Mouse (Mus musculus): Measurements from ENCODE around the gene Elk1. TPM values are rescaled to one million over a fixed set of nuclear protein-coding genes. Genes with fewer than 3 reads are reported as not detected.

The Elk1 gene
- 10 to 100 TPM; 84.6 to 91.5 TPM for total RNA-seq (2021)
- long read RNA-seq, experiment 1, transcript Elk1-201 (6 exons, 3,548 nt): major isoform, 15 of 36 reads
- long read RNA-seq, experiment 1, partial matches to known transcripts: 5 of 36 reads
- long read RNA-seq, experiment 1, other reads (novel, unspliced or antisense): 16 of 36 reads
- long read RNA-seq, experiment 2, transcript Elk1-201 (6 exons, 3,548 nt): major isoform, 18 of 23 reads
- long read RNA-seq, experiment 2, partial matches to known transcripts: 3 of 23 reads
- long read RNA-seq, experiment 2, other reads (novel, unspliced or antisense): 2 of 23 reads

DNA sequence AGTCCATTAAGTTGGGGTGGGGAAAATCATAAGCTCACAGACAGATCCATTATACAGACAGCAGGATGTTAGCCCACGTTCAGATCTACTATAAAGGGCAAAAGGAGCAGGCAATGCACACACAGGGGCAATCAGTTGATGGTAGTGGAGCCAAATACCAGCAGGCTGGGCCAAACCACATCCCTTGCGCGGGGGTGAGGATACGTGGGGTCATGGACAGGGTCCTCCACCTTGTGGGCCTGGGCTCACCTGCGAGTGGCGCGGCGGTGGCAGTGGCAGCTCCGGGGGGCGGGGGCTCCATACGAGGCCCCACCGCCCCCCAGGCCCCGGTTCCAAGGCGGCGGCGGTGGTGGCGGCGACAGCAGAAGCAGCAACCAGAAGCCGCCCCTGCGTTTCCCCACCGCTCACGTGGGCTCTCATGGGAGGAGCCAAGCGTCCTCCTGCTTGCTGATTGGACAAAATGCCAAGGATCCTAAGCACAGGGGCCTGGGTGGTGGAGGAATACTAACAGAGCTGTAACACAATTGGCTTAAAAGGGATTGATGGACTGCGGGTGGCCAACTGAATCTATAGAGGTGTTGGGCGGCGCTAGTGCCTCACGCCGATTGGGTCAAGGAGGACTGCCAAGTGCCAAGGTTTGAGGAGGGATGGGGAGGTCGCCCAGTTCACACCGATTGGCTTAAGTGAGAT is at the start of gene Elk1:
Elk1 (minus strand) TSS at position 418 of the 690 bp plus-strand sequence.
- Histone ChIP-seq H3K27ac (peak within 1 kb of the TSS; percentile 90), H3K4me3 (peak within 1 kb of the TSS; percentile 63)
- peak; percentile 78 to 90 for DNase-seq (ENCODE audit: low spot score in 2 of 2)
- no peak for TF ChIP-seq CTCF (conservative IDR thresholded peaks at IDR 0.05)

DNA sequence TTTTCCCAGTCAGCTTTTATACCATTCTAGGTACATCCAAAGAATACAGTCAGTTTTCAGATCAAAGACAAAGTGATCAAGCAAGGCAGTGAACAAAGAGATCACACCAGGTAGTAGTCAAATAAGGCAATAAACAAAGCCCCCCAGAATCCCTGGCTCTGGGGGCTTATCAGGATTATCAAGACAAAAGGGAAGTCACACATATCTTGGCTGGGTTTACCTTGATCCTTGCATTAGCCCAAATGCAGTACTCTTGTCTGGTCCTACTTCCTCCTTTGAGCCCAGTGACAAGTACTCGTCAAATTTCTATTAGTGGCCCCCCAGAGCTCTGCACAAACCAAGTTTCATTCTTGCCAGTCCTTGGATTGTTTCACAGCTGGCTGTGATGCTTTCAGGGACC is 30.5 kb upstream of the Elk1 start:
- Histone ChIP-seq H3K27ac (no peak overlapping the region), H3K4me3 (no peak overlapping the region)
- no peak for TF ChIP-seq CTCF (conservative IDR thresholded peaks at IDR 0.05)
- no peak for DNase-seq (ENCODE audit: low spot score in 2 of 2)

DNA sequence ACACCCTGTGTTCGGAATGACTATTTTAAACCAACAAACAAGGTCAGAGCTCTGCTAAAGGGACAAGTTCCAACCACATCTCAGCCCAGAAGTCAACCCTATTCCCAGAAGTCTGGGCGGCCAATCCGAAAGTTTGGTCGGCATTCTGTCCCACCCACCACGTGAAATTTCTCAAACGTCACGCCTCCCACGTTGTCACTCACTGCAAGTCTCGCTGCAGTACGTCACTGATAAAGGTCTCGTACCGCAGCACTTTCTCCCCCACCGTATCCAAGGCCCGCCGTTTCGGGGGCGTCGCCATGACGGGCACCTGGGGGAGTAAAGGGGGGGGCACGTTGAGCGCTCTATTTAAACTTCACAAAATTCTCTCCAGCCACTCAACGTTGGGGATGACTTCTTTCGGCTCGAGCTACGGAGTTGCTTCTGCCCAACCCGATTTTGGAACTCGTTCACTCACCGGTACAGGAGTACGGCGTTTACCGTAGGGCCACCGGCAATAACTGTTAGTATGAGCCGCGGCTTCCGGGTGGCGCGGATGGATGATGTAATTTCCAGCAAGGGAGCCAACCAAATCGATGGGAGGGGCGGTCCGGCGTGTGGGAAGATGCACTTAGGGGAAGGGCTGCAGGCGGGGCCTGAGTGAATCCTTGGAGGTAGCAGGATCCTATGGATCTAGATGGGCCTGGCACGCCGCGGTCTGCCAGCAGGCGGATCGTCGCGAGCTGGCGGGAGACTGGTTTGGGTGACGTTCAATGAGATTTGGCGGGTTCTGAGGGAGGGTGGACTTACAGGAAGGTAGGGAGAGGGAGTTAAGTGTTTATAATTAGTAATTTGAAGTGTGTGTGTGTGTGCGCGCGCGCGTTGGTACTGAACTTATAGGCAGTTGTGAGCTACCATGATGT is 11.3 kb upstream of the Elk1 start, which contains the start of gene Uxt:
Uxt (minus strand) TSS at position 541 of the 902 bp plus-strand sequence.
- peak within 1 kb of the TSS; percentile 85 for H3K27ac ChIP-seq
- peak within 1 kb of the TSS; percentile 69 for H3K4me3 ChIP-seq
- TF ChIP-seq CTCF (conservative IDR thresholded peaks at IDR 0.05): peak; percentile 56
- DNase-seq (ENCODE audit: low spot score in 2 of 2): peak; percentile 87 to 91

DNA sequence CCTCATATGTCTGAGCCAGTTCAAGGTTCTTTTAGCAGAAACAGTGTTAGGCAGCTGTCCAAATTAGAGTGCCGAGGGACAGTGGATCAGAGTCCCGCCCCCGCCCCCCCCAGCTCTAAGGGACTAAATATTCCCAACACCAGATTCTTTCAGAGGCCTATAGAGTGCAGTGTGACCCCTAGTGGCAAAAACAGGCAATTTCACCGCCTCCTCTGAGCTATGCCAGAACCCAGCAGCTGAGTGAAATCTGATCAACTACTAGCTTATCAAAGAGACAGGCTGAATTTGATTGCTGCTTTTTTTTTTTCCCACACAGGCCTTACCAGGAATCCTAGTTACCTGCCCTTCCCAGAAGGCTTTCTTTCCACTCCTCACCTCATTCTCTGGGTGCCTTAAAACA is 4.4 kb downstream of the Elk1 start:
- no peak overlapping the region for H3K4me3 ChIP-seq
- H3K27ac ChIP-seq: peak overlapping the region; percentile 72
- peak; percentile 77 for TF ChIP-seq CTCF (conservative IDR thresholded peaks at IDR 0.05)
- peak; percentile 55 to 58 for DNase-seq (ENCODE audit: low spot score in 2 of 2)

DNA sequence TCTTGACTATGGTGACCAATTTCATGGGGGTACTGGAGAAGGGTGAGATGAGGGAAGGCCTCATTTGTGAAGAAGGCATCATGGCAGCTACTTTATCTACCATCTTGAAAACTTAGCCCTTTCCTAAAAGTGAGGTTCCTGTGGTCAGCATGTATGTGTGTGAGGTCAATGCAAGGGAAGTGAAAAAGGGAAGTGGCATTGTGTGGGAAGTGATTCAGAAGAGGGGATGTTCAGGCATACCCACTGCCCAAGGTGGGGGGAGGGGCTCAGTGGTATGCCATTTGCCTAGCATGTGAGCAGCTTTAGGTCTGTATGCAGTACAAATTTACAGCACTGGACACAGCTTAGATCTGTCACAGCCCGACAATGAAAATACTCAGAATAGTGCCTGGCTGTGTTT is 18.4 kb downstream of the Elk1 start:
- TF ChIP-seq CTCF (conservative IDR thresholded peaks at IDR 0.05): no peak
- Histone ChIP-seq H3K27ac (no peak overlapping the region), H3K4me3 (no peak overlapping the region)
- no peak for DNase-seq (ENCODE audit: low spot score in 2 of 2)

DNA sequence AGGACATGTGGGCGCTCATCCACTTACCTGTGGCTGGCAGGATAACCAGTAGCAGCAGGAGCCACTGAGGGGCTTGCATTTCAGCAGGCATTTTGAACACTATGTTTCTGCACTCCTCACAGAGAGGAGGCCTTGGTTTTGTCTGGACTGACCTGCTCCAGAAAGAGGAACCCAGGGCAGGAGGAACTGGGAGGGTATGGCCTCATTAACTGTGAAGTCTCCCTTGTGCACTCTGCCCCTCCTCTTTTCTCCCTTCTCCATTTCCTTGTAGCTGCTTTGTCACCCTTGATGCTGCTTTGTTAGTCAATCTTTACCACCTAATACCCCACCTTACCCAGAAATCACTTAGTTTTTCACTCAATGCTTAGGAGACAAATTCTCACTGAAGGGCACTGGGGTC is 19.0 kb downstream of the Elk1 start, which contains the start of gene Cfp:
Cfp (minus strand) TSS at position 192 of the 400 bp plus-strand sequence.
- no peak for DNase-seq (ENCODE audit: low spot score in 2 of 2)
- Histone ChIP-seq H3K27ac (no peak within 1 kb of the TSS), H3K4me3 (no peak within 1 kb of the TSS)
- TF ChIP-seq CTCF (conservative IDR thresholded peaks at IDR 0.05): no peak

DNA sequence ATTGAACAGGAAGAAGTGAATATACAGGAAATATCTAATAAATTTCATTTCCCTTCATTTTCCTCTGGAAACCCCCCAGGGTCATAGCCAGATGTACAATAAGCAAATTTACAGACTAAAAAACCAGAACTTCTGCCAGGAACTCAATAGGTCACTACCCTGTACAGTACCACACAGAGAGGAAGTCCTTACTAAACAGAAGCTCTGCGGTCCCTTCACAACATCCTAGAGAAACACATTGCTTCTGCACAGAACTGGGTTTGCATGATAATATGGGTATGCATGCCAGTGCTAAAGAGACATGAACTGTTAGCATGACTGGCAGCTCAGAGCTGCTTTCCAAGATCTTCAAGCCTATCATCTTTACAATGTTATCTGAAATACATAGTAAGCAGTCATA is 20.5 kb downstream of the Elk1 start:
- no peak overlapping the region for H3K27ac ChIP-seq
- no peak for DNase-seq (ENCODE audit: low spot score in 2 of 2)
- TF ChIP-seq CTCF (conservative IDR thresholded peaks at IDR 0.05): no peak
- no peak overlapping the region for H3K4me3 ChIP-seq

DNA sequence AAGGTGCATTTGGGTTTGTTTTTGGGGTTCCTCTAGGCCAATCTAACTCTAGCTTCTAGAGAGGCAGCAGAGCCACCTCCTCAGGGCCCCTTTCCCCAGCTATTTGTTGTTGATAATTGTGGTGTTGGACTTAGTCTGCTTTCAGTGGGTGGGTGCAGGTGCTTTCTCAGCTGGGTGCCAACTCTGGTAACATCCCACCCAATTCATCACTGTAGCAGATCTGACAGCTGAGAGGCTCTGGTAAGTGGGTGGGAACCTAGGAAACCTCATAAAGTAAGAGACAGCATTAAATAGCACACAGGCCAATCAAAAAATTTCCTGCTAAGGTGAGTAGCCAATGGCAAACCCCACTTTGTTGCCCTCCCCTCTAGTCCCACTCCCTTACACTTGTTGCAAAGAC is 25.4 kb downstream of the Elk1 start:
- no peak overlapping the region; the same call in 1 of the 2 replicates for H3K27ac ChIP-seq
- no peak for DNase-seq (ENCODE audit: low spot score in 2 of 2)
- H3K4me3 ChIP-seq: no peak overlapping the region
- no peak for TF ChIP-seq CTCF (conservative IDR thresholded peaks at IDR 0.05)

DNA sequence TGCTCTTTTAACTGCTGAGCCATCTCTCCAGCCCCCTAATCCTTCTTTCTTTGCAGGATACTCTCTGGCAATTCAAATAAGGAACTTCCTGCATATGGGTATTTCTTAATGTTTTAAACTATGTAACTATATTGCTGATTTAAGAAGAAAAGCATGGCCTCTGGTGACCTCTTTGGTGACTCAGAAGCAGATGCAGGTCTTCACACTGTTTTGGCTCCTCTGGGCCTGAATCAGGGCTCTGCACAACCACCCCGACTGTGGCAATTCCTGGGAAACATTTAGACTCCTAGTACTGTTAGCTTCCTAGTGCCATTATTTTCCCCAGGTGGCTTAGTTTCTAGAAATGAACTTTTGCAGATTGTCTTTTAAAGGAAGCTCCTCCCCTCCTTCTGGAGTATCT is 26.9 kb downstream of the Elk1 start:
- no peak overlapping the region for H3K4me3 ChIP-seq
- TF ChIP-seq CTCF (conservative IDR thresholded peaks at IDR 0.05): no peak
- DNase-seq (ENCODE audit: low spot score in 2 of 2): no peak
- no peak overlapping the region for H3K27ac ChIP-seq

DNA sequence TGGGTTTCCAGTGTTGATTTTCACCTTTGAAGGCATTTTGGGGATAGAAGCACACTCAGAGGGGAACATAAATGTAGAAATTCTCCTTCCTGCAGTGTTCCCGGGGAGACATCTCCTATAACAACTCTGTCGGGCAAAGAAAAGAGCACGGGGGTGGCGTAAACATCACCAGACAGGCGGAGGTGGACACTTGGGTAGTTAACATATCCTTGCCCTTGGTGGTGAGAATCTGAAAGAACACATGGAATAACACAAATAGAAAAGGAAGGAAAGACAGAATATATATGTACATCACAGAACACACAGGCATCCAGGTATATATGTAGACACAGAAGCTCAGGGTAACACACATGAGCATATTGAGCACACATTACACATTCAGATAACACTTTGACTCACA is 29.0 kb downstream of the Elk1 start:
- no peak for TF ChIP-seq CTCF (conservative IDR thresholded peaks at IDR 0.05)
- peak overlapping the region; percentile 93 for H3K27ac ChIP-seq
- H3K4me3 ChIP-seq: peak overlapping the region; percentile 71
- no peak for DNase-seq (ENCODE audit: low spot score in 2 of 2)

DNA sequence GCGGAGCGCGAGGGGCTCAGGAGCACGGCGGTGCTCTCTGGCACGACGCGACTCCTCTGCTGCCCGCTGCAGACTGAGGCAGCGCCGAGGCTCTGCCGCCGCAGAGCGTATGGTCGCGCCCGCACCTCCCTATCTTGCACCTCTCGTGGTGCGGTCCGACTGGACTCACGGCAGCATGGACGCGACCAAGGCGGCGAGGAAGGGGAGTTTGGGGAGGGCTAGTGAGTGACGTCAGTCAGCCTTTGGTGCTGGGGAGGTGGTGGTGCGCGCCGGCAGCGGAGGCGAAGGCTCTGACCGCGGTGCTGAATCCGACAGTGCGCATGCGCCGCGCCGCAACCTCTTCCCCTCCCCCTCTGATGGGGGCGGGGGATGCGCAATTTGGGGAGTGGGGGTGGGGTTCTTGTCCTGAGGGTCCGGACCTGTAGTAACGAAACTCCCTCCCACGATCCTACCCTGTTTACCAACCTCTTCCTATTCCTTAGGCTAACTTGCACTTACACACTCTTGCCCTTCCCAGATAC is 29.5 kb downstream of the Elk1 start, which contains the start of gene Syn1:
Syn1 (minus strand) TSS at position 161 of the 521 bp plus-strand sequence.
- peak within 1 kb of the TSS; percentile 93 for H3K27ac ChIP-seq
- TF ChIP-seq CTCF (conservative IDR thresholded peaks at IDR 0.05): no peak
- DNase-seq (ENCODE audit: low spot score in 2 of 2): peak; percentile 78 to 91
- H3K4me3 ChIP-seq: peak within 1 kb of the TSS; percentile 71

DNA sequence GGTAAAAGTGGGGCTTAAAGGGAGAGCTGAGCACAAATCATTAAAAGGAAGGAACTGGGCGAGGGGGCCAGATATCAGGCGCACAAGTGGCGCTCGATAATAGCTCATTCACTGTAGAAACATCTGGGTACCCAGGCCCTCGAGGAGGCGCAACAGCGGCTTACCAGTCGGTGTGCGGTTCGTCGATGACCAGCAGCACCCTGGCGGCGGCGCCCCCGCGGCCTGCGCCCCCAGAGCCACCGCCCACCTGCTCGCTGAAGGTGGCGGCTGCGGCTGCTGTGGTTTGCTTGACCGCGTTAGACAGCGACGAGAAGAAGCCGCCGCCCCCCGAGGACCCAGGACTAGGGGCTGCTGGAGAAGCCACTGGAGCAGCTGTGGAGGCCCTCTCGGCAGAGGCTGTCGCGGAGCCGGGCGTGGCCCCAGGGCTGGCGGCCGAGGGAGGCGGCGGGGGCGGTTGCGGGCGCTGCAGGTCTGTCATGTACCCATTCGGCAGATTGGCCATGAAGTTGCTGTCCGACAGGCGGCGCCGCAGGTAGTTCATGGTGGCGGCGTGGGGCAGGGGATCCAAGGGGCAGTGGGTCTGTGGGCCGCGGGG is 30.1 kb downstream of the Elk1 start:
- TF ChIP-seq CTCF (conservative IDR thresholded peaks at IDR 0.05): peak; percentile 37; the same call in 1 of the 2 replicates
- peak overlapping the region; percentile 71 for H3K4me3 ChIP-seq
- no peak for DNase-seq (ENCODE audit: low spot score in 2 of 2)
- H3K27ac ChIP-seq: peak overlapping the region; percentile 93
